Mouse (Mus musculus) heart, embryonic 14.5 days (tissue): ENCODE measurements at regions not wholly inside any gene's neighbourhood (a gene's known extent, or its start where the extent isn't known, plus 50 kb on each side); places are given as distances from the start of the nearest gene placed in this dataset.
A peak's percentile ranks its signal among the peaks of the same experiment; 100 is the strongest.
"Not testable (repeated sequence)": the region's sequence is repeated elsewhere in the genome, so short reads cannot be mapped to it uniquely, and the experiment has no call there.

ENCODE experiments used
- ATAC-seq: fragments of 200-750 bp; cut with Nextera tagmentation; 2 replicates; pipeline ENCODE4 v1.8.0; 2017; ENCODE audit warnings: low read depth, moderate TSS enrichment; ENCODE audit not compliant: insufficient number of reproducible peaks, insufficient read depth, low FRiP score
- H3K27ac ChIP-seq, 2 experiments: fragments of 200-500 bp in 1 of 2; fragments of 300-500 bp in 1 of 2; sonication (generic) in 1 of 2; replicated peaks in 1 of 2; 2 replicates each; pipeline ENCODE4 v1.5.1; 2012 to 2014; ENCODE audit warnings: low read depth in 2 of 2, low read length in 2 of 2, control low read depth in 1 of 2, mild to moderate bottlenecking in 1 of 2, mixed read lengths in 1 of 2; ENCODE audit not compliant: control insufficient read depth in 1 of 2, insufficient read depth in 1 of 2
- H3K27me3 ChIP-seq: fragments of 300-500 bp; sonication (generic); 2 replicates; pipeline ENCODE4 v1.6.1; 2014; ENCODE audit warnings: mild to moderate bottlenecking, low read length, control low read depth; ENCODE audit not compliant: control insufficient read depth, insufficient read depth
- H3K36me3 ChIP-seq: fragments of 300-500 bp; sonication (generic); 2 replicates; pipeline ENCODE4 v1.6.1; 2014; ENCODE audit warnings: mild to moderate bottlenecking, control low read depth, low read length, mixed read lengths; ENCODE audit not compliant: control insufficient read depth, insufficient read depth
- H3K4me1 ChIP-seq, 2 experiments: fragments of 200-500 bp in 1 of 2; fragments of 300-500 bp in 1 of 2; sonication (generic) in 1 of 2; 2 replicates each; pipeline ENCODE4 v1.6.1; 2012 to 2014; ENCODE audit warnings: low read length in 2 of 2, control low read depth in 1 of 2, mixed read lengths in 1 of 2; ENCODE audit not compliant: control insufficient read depth in 2 of 2, insufficient read depth in 2 of 2
- H3K4me2 ChIP-seq: fragments of 300-500 bp; sonication (generic); 2 replicates; pipeline ENCODE4 v1.6.1; 2014; ENCODE audit warnings: mild to moderate bottlenecking, low read length
- H3K4me3 ChIP-seq, 2 experiments: fragments of 200-500 bp in 1 of 2; fragments of 300-500 bp in 1 of 2; sonication (generic) in 1 of 2; 2 replicates each; pipeline ENCODE4 v1.5.1; 2012 to 2014; ENCODE audit warnings: low read length in 2 of 2, mild to moderate bottlenecking in 2 of 2, control low read depth in 1 of 2, low read depth in 1 of 2, moderate library complexity in 1 of 2; ENCODE audit not compliant: control insufficient read depth in 1 of 2, insufficient read depth in 1 of 2
- H3K9ac ChIP-seq: fragments of 300-500 bp; sonication (generic); 2 replicates; pipeline ENCODE4 v1.6.1; 2014; ENCODE audit warnings: mild to moderate bottlenecking, low read length
- H3K9me3 ChIP-seq: fragments of 300-500 bp; sonication (generic); 2 replicates; pipeline ENCODE4 v1.6.1; 2016; ENCODE audit warnings: low read length, control low read depth; ENCODE audit not compliant: control insufficient read depth
- WGBS: fragments of 180-500 bp; shearing (Covaris S2); extraction: QIAGEN DNeasy Blood & Tissue Kit; methylation state at CpG from one replicate; pipeline ENCODE4 v1.1.7; 2014; 5-methylcytosine and 5-hydroxymethylcytosine counted together

DNA sequence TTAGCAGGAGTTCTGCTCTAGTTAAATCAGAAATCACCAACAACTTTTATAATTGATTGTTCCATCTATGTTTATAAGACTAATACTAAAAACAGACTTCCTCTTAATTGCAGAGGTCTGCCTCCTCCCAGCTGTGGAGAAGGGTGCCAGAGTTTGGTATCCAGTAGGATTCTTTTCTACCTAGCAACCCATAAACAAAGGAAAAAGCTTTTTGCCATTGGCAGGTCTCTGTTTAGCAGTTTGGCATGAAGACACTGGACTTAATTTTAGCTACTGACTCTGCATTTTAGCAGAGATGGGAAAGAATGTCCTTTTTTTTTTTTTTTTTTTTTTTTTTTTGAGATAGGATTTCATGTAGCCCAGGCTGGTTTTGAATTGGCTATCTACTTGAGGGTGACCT is 1628.4 kb downstream of the A830018L16Rik start:
- ATAC-seq, result no peak
- Histone ChIP-seq H3K9me3 (no peaks in the 10 kb centered on the region), H3K4me3 (no peak overlapping the region), H3K4me2 (no peak overlapping the region), H3K4me1 (no peaks in the 10 kb centered on the region), H3K9ac (no peak overlapping the region), H3K27me3 (no peaks in the 10 kb centered on the region), H3K36me3 (no peaks in the 10 kb centered on the region), H3K27ac (no peak overlapping the region)

DNA sequence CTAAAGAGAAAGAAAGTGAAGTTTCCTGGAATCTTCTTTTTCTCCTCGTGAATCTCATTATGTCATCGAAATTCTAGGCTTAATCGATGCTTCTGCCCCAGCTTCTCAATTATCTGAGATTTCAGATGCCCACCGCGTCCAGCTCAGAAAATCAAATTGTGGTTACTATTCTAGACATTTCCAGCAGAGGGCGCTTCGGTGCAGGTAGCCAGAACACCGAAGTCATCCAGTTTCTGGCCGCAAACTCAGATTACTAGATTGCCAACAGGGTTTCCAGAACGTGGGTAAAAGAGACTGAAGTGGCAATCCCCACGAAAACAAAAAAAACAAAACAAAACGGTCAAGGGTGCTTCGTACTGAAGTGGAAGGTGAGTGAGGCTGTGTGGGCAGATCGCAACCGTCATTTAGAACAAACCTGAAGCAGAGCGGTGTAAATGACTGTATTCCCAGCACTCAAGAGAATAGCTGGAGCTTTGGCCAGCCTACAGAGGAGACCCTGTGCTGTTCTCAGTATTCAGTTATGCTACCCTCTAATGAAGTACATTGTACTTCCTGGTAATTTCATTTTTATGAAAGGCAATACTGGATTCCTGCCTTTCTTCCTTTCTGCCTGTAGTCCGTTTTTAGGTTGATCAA is 1636.4 kb downstream of the A830018L16Rik start:
- 17% methylated on average over 17 of the region's 17 CpGs for WGBS
- no peak overlapping the region for H3K9ac ChIP-seq
- H3K4me1 ChIP-seq, result peaks cover 0 to 3% of the 10 kb centered on the region in 2 experiments; a peak in 1 of 4 replicates
- peak overlapping the region; percentile 47 for H3K4me2 ChIP-seq
- H3K36me3 ChIP-seq, result no peaks in the 10 kb centered on the region
- H3K4me3 ChIP-seq, result no peak overlapping the region
- H3K9me3 ChIP-seq, result no peaks in the 10 kb centered on the region
- H3K27me3 ChIP-seq, result peaks cover 31% of the 10 kb centered on the region
- H3K27ac ChIP-seq, result no peak overlapping the region
- ATAC-seq, result no peak

- not testable (repeated sequence) for H3K9ac ChIP-seq, H3K4me2 ChIP-seq, H3K36me3 ChIP-seq, H3K4me3 ChIP-seq, ATAC-seq, H3K27ac ChIP-seq, H3K4me1 ChIP-seq, H3K9me3 ChIP-seq
- 68% methylated on average over 11 of the region's 13 CpGs for WGBS
- H3K27me3 ChIP-seq, result peaks cover 36% of the 10 kb centered on the region
Observed at GRCm38 (mm10) chr1:13051433-13052066, 1637.6 kb downstream of the A830018L16Rik start.

DNA sequence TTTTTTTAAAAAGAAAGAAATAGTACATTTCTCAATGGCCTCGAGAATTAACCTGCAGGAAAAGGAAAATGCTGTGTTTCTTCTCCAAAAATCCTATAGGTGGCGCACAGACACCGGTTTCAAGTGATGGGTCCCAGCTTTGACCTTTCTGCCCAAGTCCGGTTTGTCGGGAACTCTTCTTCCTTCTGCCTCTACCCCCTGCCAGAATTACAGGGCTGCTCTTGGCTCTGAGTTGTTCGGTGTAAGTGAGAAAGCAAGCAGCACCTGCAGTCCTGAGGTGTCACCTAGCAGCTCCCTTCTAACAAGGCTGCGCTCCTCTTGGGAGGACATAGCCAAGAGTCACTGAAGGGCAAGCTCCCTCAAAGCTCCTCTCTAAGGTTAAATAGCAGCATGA is 1638.2 kb downstream of the A830018L16Rik start:
- Histone ChIP-seq H3K9ac (no peak overlapping the region), H3K27me3 (peaks cover 36% of the 10 kb centered on the region), H3K4me3 (peak overlapping the region; percentile 6; a peak in 1 of 4 replicates), H3K4me1 (peaks cover 0 to 3% of the 10 kb centered on the region in 2 experiments; a peak in 1 of 4 replicates), H3K4me2 (peak overlapping the region; percentile 38), H3K9me3 (no peaks in the 10 kb centered on the region), H3K27ac (no peak overlapping the region), H3K36me3 (no peaks in the 10 kb centered on the region)
- WGBS, result 11% methylated on average over 7 of the region's 7 CpGs
- no peak for ATAC-seq

- no peak for ATAC-seq
- no peak overlapping the region for H3K9ac ChIP-seq
- H3K4me1 ChIP-seq, result no peaks in the 10 kb centered on the region
- H3K27me3 ChIP-seq, result peaks cover 14% of the 10 kb centered on the region
- no peaks in the 10 kb centered on the region for H3K9me3 ChIP-seq
- no peaks in the 10 kb centered on the region for H3K36me3 ChIP-seq
- WGBS, result 25% methylated on average over 14 of the region's 14 CpGs
- no peak overlapping the region for H3K4me3 ChIP-seq
- no peak overlapping the region for H3K4me2 ChIP-seq
- H3K27ac ChIP-seq, result no peak overlapping the region
Observed at GRCm38 (mm10) chr1:13057741-13058140, 1643.8 kb downstream of the A830018L16Rik start.

- H3K9me3 ChIP-seq, result no peaks in the 10 kb centered on the region
- H3K36me3 ChIP-seq, result no peaks in the 10 kb centered on the region
- no peak overlapping the region for H3K4me3 ChIP-seq
- no peak overlapping the region for H3K27ac ChIP-seq
- WGBS, result 74% methylated on average over 6 of the region's 6 CpGs
- no peak for ATAC-seq
- no peak overlapping the region for H3K9ac ChIP-seq
- H3K27me3 ChIP-seq, result peaks cover 5% of the 10 kb centered on the region
- no peaks in the 10 kb centered on the region for H3K4me1 ChIP-seq
- H3K4me2 ChIP-seq, result no peak overlapping the region
Observed at GRCm38 (mm10) chr1:13059616-13060320, 1645.9 kb downstream of the A830018L16Rik start.
